Comparison of ENCODE assay signal across 18 mouse cellular contexts in the genomic region with DNA sequence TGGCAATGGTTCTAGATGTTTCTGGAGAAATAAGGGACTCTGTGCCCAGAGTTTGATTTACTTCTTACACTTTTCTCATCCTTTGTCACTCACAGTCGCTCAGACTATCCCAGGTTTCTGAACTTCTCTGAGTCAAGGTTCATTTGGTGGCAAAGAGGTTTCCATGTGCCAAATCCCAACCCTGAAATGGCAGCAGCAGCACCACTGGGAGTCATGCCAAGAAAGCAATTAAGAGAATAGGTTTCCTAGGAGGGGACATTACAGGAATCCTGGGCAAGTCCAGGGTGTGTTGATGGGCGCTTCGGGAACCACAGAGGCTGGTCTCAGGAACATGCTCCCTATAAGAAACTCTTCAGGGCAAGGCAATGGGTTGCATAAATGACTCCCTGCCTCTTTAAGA. TPM values are rescaled to one million over a fixed set of nuclear protein-coding genes. Genes with fewer than 3 reads are reported as not detected.
DNase-seq lines count a peak whose midpoint lies in the region; ATAC-seq lines count a peak whose summit lies in the region.
"Had no signal": no experiment of that assay in that cellular context is flagged by ENCODE, and none has a peak within 500 bp of the region (broad histone marks: within the 10 kb centered on the region; RNA-seq: fewer than 3 reads in every experiment).

No protein-coding gene starts in this region.

- no peak overlapping the region for H3K4me3 ChIP-seq in forebrain, embryonic 14.5 days (ENCODE audit: low read depth, low read length)
- no peak overlapping the region for H3K4me3 ChIP-seq in forebrain, embryonic 15.5 days
- H3K4me3 ChIP-seq in heart, embryonic 15.5 days = no peak overlapping the region
- H3K4me3 ChIP-seq: embryonic facial prominence, embryonic 12.5 days; forebrain, embryonic 10.5 days; intestine, embryonic 15.5 days; megakaryocyte, embryonic 14.5 days; myocyte had no signal

- H3K9me3 ChIP-seq in forebrain, embryonic 14.5 days (replicated peaks; ENCODE audit: control insufficient read depth, low read length) = no peaks in the 10 kb centered on the region
- no peaks in the 10 kb centered on the region for H3K9me3 ChIP-seq in forebrain, embryonic 15.5 days
- H3K9me3 ChIP-seq in heart, embryonic 15.5 days (replicated peaks) = no peaks in the 10 kb centered on the region
- H3K9me3 ChIP-seq: embryonic facial prominence, embryonic 12.5 days; forebrain, embryonic 10.5 days; intestine, embryonic 15.5 days had no signal

- H3K27ac ChIP-seq in forebrain, embryonic 14.5 days (ENCODE audit: low read depth, low read length) = no peak overlapping the region
- H3K27ac ChIP-seq in forebrain, embryonic 15.5 days (replicated peaks) = no peak overlapping the region
- peak overlapping the region; percentile 81 for H3K27ac ChIP-seq in heart, embryonic 15.5 days
- H3K27ac ChIP-seq: embryonic facial prominence, embryonic 12.5 days; forebrain, embryonic 10.5 days; intestine, embryonic 15.5 days had no signal

- peak; percentile 30 for DNase-seq in forebrain, embryonic 14.5 days (ENCODE audit: low spot score)
- peak; percentile 19 for DNase-seq in kidney, postnatal 14 days
- no peak for DNase-seq in kidney, postnatal 4 days
- peak; percentile 48 for DNase-seq in 3T3-L1 (ENCODE audit: low read depth, low spot score)
- no peak for DNase-seq in layer of hippocampus, postnatal 36 days
- no peak for DNase-seq in layer of hippocampus, adult 9-10 months (ENCODE audit: low spot score)
- DNase-seq: cerebellum, adult 8-10 months; lung, embryonic 14.5 days; right cerebral cortex, postnatal 4 days; thymus, postnatal 4 days had no signal

- H3K36me3 ChIP-seq in forebrain, embryonic 14.5 days (ENCODE audit: control insufficient read depth, insufficient read depth, low read length) = no peaks in the 10 kb centered on the region
- H3K36me3 ChIP-seq in forebrain, embryonic 15.5 days = no peaks in the 10 kb centered on the region
- H3K36me3 ChIP-seq in heart, embryonic 15.5 days = no peaks in the 10 kb centered on the region
- H3K36me3 ChIP-seq: intestine, embryonic 15.5 days had no signal

- H3K27me3 ChIP-seq in forebrain, embryonic 14.5 days (replicated peaks; ENCODE audit: control insufficient read depth, insufficient read depth, low read length) = no peaks in the 10 kb centered on the region
- H3K27me3 ChIP-seq in forebrain, embryonic 15.5 days = no peaks in the 10 kb centered on the region
- no peaks in the 10 kb centered on the region for H3K27me3 ChIP-seq in heart, embryonic 15.5 days
- H3K27me3 ChIP-seq: embryonic facial prominence, embryonic 12.5 days; intestine, embryonic 15.5 days; megakaryocyte, embryonic 14.5 days had no signal

- no peak overlapping the region for H3K4me2 ChIP-seq in forebrain, embryonic 14.5 days (ENCODE audit: low read length)
- no peak overlapping the region for H3K4me2 ChIP-seq in forebrain, embryonic 15.5 days (replicated peaks)
- H3K4me2 ChIP-seq in heart, embryonic 15.5 days = no peak overlapping the region
- H3K4me2 ChIP-seq: embryonic facial prominence, embryonic 12.5 days; intestine, embryonic 15.5 days; lung, embryonic 14.5 days had no signal

- H3K9ac ChIP-seq in forebrain, embryonic 14.5 days (ENCODE audit: low read length) = no peak overlapping the region
- no peak overlapping the region for H3K9ac ChIP-seq in forebrain, embryonic 15.5 days (replicated peaks)
- no peak overlapping the region for H3K9ac ChIP-seq in heart, embryonic 15.5 days
- H3K9ac ChIP-seq: embryonic facial prominence, embryonic 12.5 days; intestine, embryonic 15.5 days; lung, embryonic 14.5 days had no signal

- no peaks in the 10 kb centered on the region for H3K4me1 ChIP-seq in forebrain, embryonic 14.5 days (ENCODE audit: control insufficient read depth, insufficient read depth, low read length)
- peaks cover 4% of the 10 kb centered on the region for H3K4me1 ChIP-seq in forebrain, embryonic 15.5 days
- H3K4me1 ChIP-seq in heart, embryonic 15.5 days (replicated peaks) = peaks cover 18% of the 10 kb centered on the region
- H3K4me1 ChIP-seq: embryonic facial prominence, embryonic 12.5 days; forebrain, embryonic 10.5 days; intestine, embryonic 15.5 days; megakaryocyte, embryonic 14.5 days had no signal

- ATAC-seq in forebrain, embryonic 14.5 days = no peak
- ATAC-seq in forebrain, embryonic 15.5 days (replicated peaks) = no peak
- ATAC-seq in heart, embryonic 15.5 days (replicated peaks; ENCODE audit: insufficient number of reproducible peaks, insufficient read depth, low FRiP score, low read depth) = no peak
- ATAC-seq: CD4-positive, CD25-positive, alpha-beta regulatory T cell, adult 4 months; intestine, embryonic 15.5 days had no signal

- 62% methylated on average over 3 of the region's 3 CpGs for WGBS in forebrain, embryonic 14.5 days
- WGBS in forebrain, embryonic 15.5 days = 50% methylated on average over 3 of the region's 3 CpGs
- WGBS in heart, embryonic 15.5 days = 64% methylated on average over 3 of the region's 3 CpGs

RNA-seq across cellular contexts. Expression of a gene that starts 26.6 kb away (rescaled TPM):
- polyA plus RNA-seq in forebrain, embryonic 14.5 days (2014; fragmentation: Nextera tagmentation; extraction: Ambion mirVana) = 2.4 and 2.8 TPM in 2 replicates
- polyA plus RNA-seq in forebrain, embryonic 15.5 days (2015; fragmentation: Nextera tagmentation; extraction: Ambion mirVana) = 2.7 and 3.5 TPM in 2 replicates
- 5.1 and 8.5 TPM in 2 replicates for polyA plus RNA-seq in heart, embryonic 15.5 days (2015; fragmentation: Nextera tagmentation; extraction: Ambion mirVana)
- 1 to 10 TPM; 4.1 to 4.5 TPM for total RNA-seq in layer of hippocampus, postnatal 36 days (2021)
- polyA plus RNA-seq: CD4-positive, CD25-positive, alpha-beta regulatory T cell, adult 4 months; myocyte had no signal

RNA-seq across cellular contexts. Expression of a gene that starts 46.7 kb away (rescaled TPM):
- 0.72 and 0.95 TPM in 2 replicates for polyA plus RNA-seq in forebrain, embryonic 14.5 days (2014; fragmentation: Nextera tagmentation; extraction: Ambion mirVana)
- 1.5 and 1.6 TPM in 2 replicates for polyA plus RNA-seq in forebrain, embryonic 15.5 days (2015; fragmentation: Nextera tagmentation; extraction: Ambion mirVana)
- polyA plus RNA-seq in heart, embryonic 15.5 days (2015; fragmentation: Nextera tagmentation; extraction: Ambion mirVana) = 9.7 and 11.2 TPM in 2 replicates
- 1 to 10 TPM; 2.9 to 4.0 TPM for total RNA-seq in layer of hippocampus, postnatal 36 days (2021)
- polyA plus RNA-seq: myocyte had no signal

Comparison
In these comparisons a context has a peak if more than half of its experiments do, and no peak if none do; other contexts are left out.
1. DNase-seq: peak in forebrain, embryonic 14.5 days (single experiment), kidney, postnatal 14 days (single experiment) and 3T3-L1 (single experiment); none in kidney, postnatal 4 days (0 of 2), layer of hippocampus, postnatal 36 days (0 of 2) and layer of hippocampus, adult 9-10 months (single experiment).